Mouse (Mus musculus) small intestine, adult 2 months (tissue): ENCODE results near the gene Ackr2. TPM values are rescaled to one million over a fixed set of nuclear protein-coding genes. Genes with fewer than 3 reads are reported as not detected.

Source experiments
- H3K27ac ChIP-seq: fragments of 200-500 bp; 2 replicates; pipeline ENCODE4 v1.5.1; 2012; ENCODE audit warnings: low read depth, low read length, control low read depth, inconsistent platforms; ENCODE audit not compliant: insufficient read depth
- H3K27me3 ChIP-seq: fragments of 200-500 bp; 2 replicates; pipeline ENCODE4 v1.6.1; 2012; ENCODE audit warnings: mild to moderate bottlenecking, moderate library complexity, low read length, inconsistent platforms; ENCODE audit not compliant: control insufficient read depth, insufficient read depth
- H3K36me3 ChIP-seq: fragments of 200-500 bp; 2 replicates; pipeline ENCODE4 v1.6.1; 2012; ENCODE audit warnings: mild to moderate bottlenecking, low read length, control low read depth, inconsistent platforms; ENCODE audit not compliant: control insufficient read depth, insufficient read depth
- H3K4me1 ChIP-seq: fragments of 200-500 bp; 2 replicates; pipeline ENCODE4 v1.6.1; 2012; ENCODE audit warnings: low read length, inconsistent platforms, mixed read lengths; ENCODE audit not compliant: control insufficient read depth, insufficient read depth, insufficient read length
- H3K4me3 ChIP-seq: fragments of 200-500 bp; 2 replicates; pipeline ENCODE4 v1.5.1; 2012; ENCODE audit warnings: low read depth, mild to moderate bottlenecking, control low read depth, inconsistent platforms, low read length, moderate library complexity
- CTCF ChIP-seq: fragments of 200-500 bp; IDR thresholded peaks from 2 replicates; pipeline ENCODE4 v1.5.1; 2012; ENCODE audit warnings: low read depth, mild to moderate bottlenecking, control low read depth, inconsistent platforms, low read length, moderate library complexity, mixed read lengths; ENCODE audit not compliant: insufficient replicate concordance, insufficient read length; ENCODE audit errors: extremely low read depth
- POLR2A ChIP-seq: fragments of 200-500 bp; IDR thresholded peaks from 2 replicates; pipeline ENCODE4 v1.6.1; 2012; ENCODE audit warnings: low read depth, mild to moderate bottlenecking, control low read depth, inconsistent platforms, low read length, moderate library complexity
- WGBS: fragments of 180-500 bp; shearing (Covaris S2); methylation state at CpG from one replicate; pipeline ENCODE4 v1.1.7; 2018; 5-methylcytosine and 5-hydroxymethylcytosine counted together
- polyA plus RNA-seq: library from polyadenylated mRNA; depleted of rRNA; stranded (reverse); fragments of >200 nt; gene quantifications from 2 replicates; pipeline ENCODE4 v1.2.3, GENCODE M21; 2012

Ackr2 gene
- polyA plus RNA-seq, 1 experiment = 1.4 TPM

GRCm38 (mm10) chr9:121901710-121902700, 3.9 kb downstream of the Ackr2 start:
- TF ChIP-seq CTCF = no peak
- TF ChIP-seq POLR2A = no peak
- no peaks in the 10 kb centered on the region for H3K27me3 ChIP-seq
- no peaks in the 10 kb centered on the region for H3K4me1 ChIP-seq
- H3K27ac ChIP-seq = no peak overlapping the region
- no peaks in the 10 kb centered on the region for H3K36me3 ChIP-seq
- 72% methylated on average over 5 of the region's 5 CpGs for WGBS
- H3K4me3 ChIP-seq = no peak overlapping the region

GRCm38 (mm10) chr9:121903476-121904305, 5.5 kb downstream of the Ackr2 start:
- no peak overlapping the region for H3K27ac ChIP-seq
- no peaks in the 10 kb centered on the region for H3K4me1 ChIP-seq
- H3K4me3 ChIP-seq = no peak overlapping the region
- H3K27me3 ChIP-seq = no peaks in the 10 kb centered on the region
- WGBS = 59% methylated on average over 8 of the region's 8 CpGs
- H3K36me3 ChIP-seq = no peaks in the 10 kb centered on the region
- TF ChIP-seq POLR2A (no peak), CTCF (no peak)

- no peak overlapping the region for H3K4me3 ChIP-seq
- H3K4me1 ChIP-seq = no peaks in the 10 kb centered on the region
- TF ChIP-seq CTCF (no peak), POLR2A (no peak)
- no peaks in the 10 kb centered on the region for H3K36me3 ChIP-seq
- no peaks in the 10 kb centered on the region for H3K27me3 ChIP-seq
- no peak overlapping the region for H3K27ac ChIP-seq
- 72% methylated on average over 4 of the region's 4 CpGs for WGBS
Observed at GRCm38 (mm10) chr9:121904319-121904718, 6.2 kb downstream of the Ackr2 start.

GRCm38 (mm10) chr9:121904946-121905345, 6.8 kb downstream of the Ackr2 start:
- H3K36me3 ChIP-seq = no peaks in the 10 kb centered on the region
- no peak overlapping the region for H3K27ac ChIP-seq
- no peaks in the 10 kb centered on the region for H3K27me3 ChIP-seq
- no peak overlapping the region for H3K4me3 ChIP-seq
- TF ChIP-seq CTCF = no peak
- TF ChIP-seq POLR2A = no peak
- 87% methylated on average over 7 of the region's 7 CpGs for WGBS
- no peaks in the 10 kb centered on the region for H3K4me1 ChIP-seq

- 64% methylated on average over 4 of the region's 4 CpGs for WGBS
- no peak overlapping the region for H3K4me3 ChIP-seq
- H3K27me3 ChIP-seq = no peaks in the 10 kb centered on the region
- no peak overlapping the region for H3K27ac ChIP-seq
- TF ChIP-seq POLR2A = no peak
- no peak for TF ChIP-seq CTCF
- no peaks in the 10 kb centered on the region for H3K4me1 ChIP-seq
- H3K36me3 ChIP-seq = no peaks in the 10 kb centered on the region
Observed at GRCm38 (mm10) chr9:121905556-121906185, 7.5 kb downstream of the Ackr2 start.

- no peak overlapping the region for H3K4me3 ChIP-seq
- H3K27me3 ChIP-seq = no peaks in the 10 kb centered on the region
- H3K27ac ChIP-seq = no peak overlapping the region
- no peaks in the 10 kb centered on the region for H3K36me3 ChIP-seq
- TF ChIP-seq POLR2A = no peak
- no peak for TF ChIP-seq CTCF
- WGBS = 81% methylated on average over 5 of the region's 5 CpGs
- H3K4me1 ChIP-seq = no peaks in the 10 kb centered on the region
Observed at GRCm38 (mm10) chr9:121906456-121906855, 8.3 kb downstream of the Ackr2 start.
